Mouse (Mus musculus) ES-Bruce4 (cell line): ENCODE measurements around the gene Crocc. TPM values are rescaled to one million over a fixed set of nuclear protein-coding genes. Genes with fewer than 3 reads are reported as not detected.

Experiments used
- H3K27ac ChIP-seq: 2 replicates; pipeline ENCODE4 v1.5.1; 2012; ENCODE audit warnings: low read length, inconsistent platforms; ENCODE audit not compliant: insufficient read depth
- H3K27me3 ChIP-seq: 2 replicates; pipeline ENCODE4 v1.6.1; 2012; ENCODE audit warnings: mild to moderate bottlenecking, low read length, inconsistent platforms; ENCODE audit not compliant: control insufficient read depth, poor library complexity, insufficient read depth, severe bottlenecking
- H3K36me3 ChIP-seq: 2 replicates; pipeline ENCODE4 v1.6.1; 2012; ENCODE audit warnings: inconsistent platforms, mild to moderate bottlenecking, low read length, moderate library complexity; ENCODE audit not compliant: control insufficient read depth, poor library complexity, insufficient read depth, severe bottlenecking
- H3K4me1 ChIP-seq: one replicate; pipeline ENCODE4 v1.8.1; 2011; ENCODE audit warnings: low read length; ENCODE audit not compliant: control insufficient read depth, insufficient read depth
- H3K4me3 ChIP-seq: 2 replicates; pipeline ENCODE4 v1.5.1; 2011; ENCODE audit warnings: low read depth, mild to moderate bottlenecking, low read length
- H3K9ac ChIP-seq: 2 replicates; pipeline ENCODE4 v1.6.1; 2012; ENCODE audit warnings: low read depth, mild to moderate bottlenecking, inconsistent platforms; ENCODE audit not compliant: poor library complexity, severe bottlenecking
- H3K9me3 ChIP-seq: replicated peaks from 2 replicates; pipeline ENCODE4 v1.6.1; 2012; ENCODE audit warnings: mild to moderate bottlenecking, low read length, inconsistent platforms; ENCODE audit not compliant: control insufficient read depth, poor library complexity, insufficient read depth, severe bottlenecking
- CTCF ChIP-seq: IDR thresholded peaks from one replicate; pipeline ENCODE4 v1.8.1; 2011; ENCODE audit warnings: low read depth, low read length
- EP300 ChIP-seq: IDR thresholded peaks from 2 replicates; pipeline ENCODE4 v1.6.1; 2011; ENCODE audit warnings: low read depth, low read length; ENCODE audit not compliant: insufficient read depth
- POLR2A ChIP-seq: IDR thresholded peaks from one replicate; pipeline ENCODE4 v1.8.1; 2011; ENCODE audit warnings: low read length; ENCODE audit not compliant: insufficient read depth
- polyA plus RNA-seq: library from polyadenylated mRNA; stranded (reverse); fragments of >200 nt; gene quantifications from 2 replicates; pipeline ENCODE4 v1.2.4, GENCODE M21; 2011; ENCODE audit warnings: low read depth; ENCODE audit not compliant: missing spikeins, insufficient read depth, insufficient read length

Crocc gene
- polyA plus RNA-seq, 1 experiment, result 35.0 TPM

- H3K27ac ChIP-seq, result no peak overlapping the region
- H3K4me1 ChIP-seq, result no peaks in the 10 kb centered on the region
- H3K9me3 ChIP-seq, result no peaks in the 10 kb centered on the region
- H3K27me3 ChIP-seq, result no peaks in the 10 kb centered on the region
- H3K9ac ChIP-seq, result no peak overlapping the region
- no peak for TF ChIP-seq EP300
- TF ChIP-seq CTCF, result no peak
- TF ChIP-seq POLR2A, result no peak
- H3K36me3 ChIP-seq, result no peaks in the 10 kb centered on the region
- no peak overlapping the region for H3K4me3 ChIP-seq
Observed at GRCm38 (mm10) chr4:141053138-141053537, 7.2 kb downstream of the Crocc start.

- Histone ChIP-seq H3K4me1 (peaks cover under 1% of the 10 kb centered on the region), H3K9me3 (no peaks in the 10 kb centered on the region), H3K9ac (no peak overlapping the region), H3K36me3 (no peaks in the 10 kb centered on the region), H3K27ac (no peak overlapping the region), H3K27me3 (no peaks in the 10 kb centered on the region), H3K4me3 (no peak overlapping the region)
- no peak for TF ChIP-seq CTCF
- TF ChIP-seq POLR2A, result no peak
- no peak for TF ChIP-seq EP300
Observed at GRCm38 (mm10) chr4:141052442-141052841, 7.9 kb downstream of the Crocc start.

GRCm38 (mm10) chr4:141049476-141049835 is 10.9 kb downstream of the Crocc start:
- H3K27me3 ChIP-seq, result no peaks in the 10 kb centered on the region
- TF ChIP-seq POLR2A, result no peak
- no peak for TF ChIP-seq EP300
- no peak for TF ChIP-seq CTCF
- no peaks in the 10 kb centered on the region for H3K36me3 ChIP-seq
- H3K4me3 ChIP-seq, result no peak overlapping the region
- no peaks in the 10 kb centered on the region for H3K9me3 ChIP-seq
- peaks cover 5% of the 10 kb centered on the region for H3K4me1 ChIP-seq
- no peak overlapping the region for H3K27ac ChIP-seq
- H3K9ac ChIP-seq, result no peak overlapping the region

- Histone ChIP-seq H3K4me3 (no peak overlapping the region), H3K36me3 (no peaks in the 10 kb centered on the region), H3K4me1 (peaks cover 5% of the 10 kb centered on the region), H3K27ac (no peak overlapping the region), H3K27me3 (no peaks in the 10 kb centered on the region), H3K9ac (no peak overlapping the region), H3K9me3 (no peaks in the 10 kb centered on the region)
- no peak for TF ChIP-seq EP300
Observed at GRCm38 (mm10) chr4:141048810-141049475, 11.4 kb downstream of the Crocc start.

- H3K4me1 ChIP-seq, result peaks cover 5% of the 10 kb centered on the region
- H3K4me3 ChIP-seq, result no peak overlapping the region
- TF ChIP-seq EP300, result no peak
- TF ChIP-seq CTCF, result peak; percentile 86
- TF ChIP-seq POLR2A, result no peak
- no peaks in the 10 kb centered on the region for H3K9me3 ChIP-seq
- no peaks in the 10 kb centered on the region for H3K27me3 ChIP-seq
- no peaks in the 10 kb centered on the region for H3K36me3 ChIP-seq
- no peak overlapping the region for H3K27ac ChIP-seq
- no peak overlapping the region for H3K9ac ChIP-seq
Observed at GRCm38 (mm10) chr4:141044816-141045215, 15.5 kb downstream of the Crocc start.

- Histone ChIP-seq H3K4me1 (no peaks in the 10 kb centered on the region), H3K4me3 (peak overlapping the region; percentile 31), H3K36me3 (no peaks in the 10 kb centered on the region), H3K9me3 (no peaks in the 10 kb centered on the region), H3K9ac (peak overlapping the region; percentile 11; the same call in 1 of the 2 replicates), H3K27me3 (no peaks in the 10 kb centered on the region), H3K27ac (no peak overlapping the region)
- TF ChIP-seq POLR2A, result no peak
- no peak for TF ChIP-seq EP300
- TF ChIP-seq CTCF, result no peak
Observed at GRCm38 (mm10) chr4:141041117-141041516, 19.2 kb downstream of the Crocc start.
